8 mouse cellular contexts compared by ENCODE assay signal in the genomic region with DNA sequence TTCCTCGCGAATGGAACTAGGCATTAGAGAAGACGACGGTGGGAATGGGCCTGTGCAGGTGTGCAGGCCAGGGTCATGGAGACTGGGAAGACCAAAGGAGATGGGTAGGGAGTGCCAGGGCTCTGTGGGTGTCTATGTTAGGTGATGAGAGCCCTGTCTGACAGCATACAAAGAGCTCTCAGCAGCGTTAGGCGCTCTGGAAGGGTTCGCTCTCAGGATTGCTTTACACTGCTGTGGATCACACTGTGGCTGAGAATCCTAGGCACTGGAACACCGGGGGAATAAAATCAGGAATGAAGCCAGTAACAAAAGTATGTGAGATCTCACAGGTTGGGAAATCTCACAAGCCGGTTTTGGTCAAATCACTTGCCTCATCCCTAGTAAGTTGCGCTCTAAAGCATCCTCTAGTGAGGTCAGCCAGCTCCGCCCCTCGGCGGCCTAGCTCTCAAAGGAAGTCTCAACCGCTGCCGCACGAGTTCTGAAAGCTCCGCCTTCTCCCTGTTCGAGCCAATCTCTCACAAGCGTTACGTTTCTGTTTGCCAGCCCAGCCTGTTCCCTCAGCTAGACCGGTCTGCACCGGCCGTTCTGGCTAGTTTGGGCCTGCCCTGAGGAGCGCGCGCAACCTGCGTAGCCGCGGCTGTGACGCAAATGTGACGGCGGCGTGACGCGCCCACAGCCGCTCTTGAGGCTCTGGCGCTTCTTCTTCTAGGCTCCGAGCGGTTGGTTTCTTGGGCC. TPM values are rescaled to one million over a fixed set of nuclear protein-coding genes. Genes with fewer than 3 reads are reported as not detected.
DNase-seq lines count a peak whose midpoint lies in the region; ATAC-seq and TF ChIP-seq lines count a peak whose summit lies in the region.

Emd (plus strand) TSS at position 535 of the 735 bp plus-strand sequence.

- H3K4me3 ChIP-seq in hindbrain, embryonic 14.5 days (replicated peaks; ENCODE audit: low read length): peak within 1 kb of the TSS; percentile 54
- H3K4me3 ChIP-seq in left cerebral cortex, adult 2 months: peak within 1 kb of the TSS; percentile 66

- H3K9ac ChIP-seq in hindbrain, embryonic 14.5 days: peak within 1 kb of the TSS; percentile 75

- H3K9me3 ChIP-seq in hindbrain, embryonic 14.5 days (ENCODE audit: control insufficient read depth, low read length): no peaks in the 10 kb centered on the region

- peak; percentile 96 for ATAC-seq in hindbrain, embryonic 14.5 days (ENCODE audit: low FRiP score)
- ATAC-seq in megakaryocyte, adult 5-6 weeks (ENCODE audit: poor library complexity, severe bottlenecking): peak; percentile 90

- 23% methylated on average over 39 of the region's 39 CpGs for WGBS in hindbrain, embryonic 14.5 days

- no peaks in the 10 kb centered on the region for H3K27me3 ChIP-seq in hindbrain, embryonic 14.5 days (ENCODE audit: control insufficient read depth, insufficient read depth, low read length)

- peaks cover 6% of the 10 kb centered on the region for H3K4me1 ChIP-seq in hindbrain, embryonic 14.5 days (replicated peaks; ENCODE audit: control insufficient read depth, insufficient read depth, low read length)

- H3K36me3 ChIP-seq in hindbrain, embryonic 14.5 days (replicated peaks; ENCODE audit: control insufficient read depth, insufficient read depth): peaks cover 15% of the 10 kb centered on the region

- intact Hi-C loops in left cerebral cortex, adult 2 months (cut with DNase I): no loop called here

- DNase-seq in R1 (ENCODE audit: low read depth, low spot score): peak; percentile 98
- peak; percentile 86 to 90 for DNase-seq in cerebellum, postnatal 25 days
- peak; percentile 52 to 74 for DNase-seq in frontal cortex, postnatal 25 days (ENCODE audit: low spot score in 2 of 2)
- DNase-seq in hindbrain, embryonic 14.5 days (ENCODE audit: low spot score): peak; percentile 87
- peak; percentile 77 to 83 for DNase-seq in left cerebral cortex, adult 2 months (ENCODE audit: extremely low spot score in 1 of 2, low spot score in 2 of 2)
- peak; percentile 84 to 88 for DNase-seq in right cerebral cortex, adult 2 months (ENCODE audit: low spot score in 2 of 2)
- peak; percentile 90 for DNase-seq in urinary bladder, postnatal 14 days (ENCODE audit: low spot score)

- TF ChIP-seq CTCF in left cerebral cortex, adult 2 months (IDR thresholded peaks at IDR 0.05): no peak

- H3K4me2 ChIP-seq in hindbrain, embryonic 14.5 days (replicated peaks): peak within 1 kb of the TSS; percentile 67

- H3K27ac ChIP-seq in hindbrain, embryonic 14.5 days: peak within 1 kb of the TSS; percentile 90
- peak within 1 kb of the TSS; percentile 78 for H3K27ac ChIP-seq in left cerebral cortex, adult 2 months

RNA-seq across cellular contexts. Expression of gene Emd, which starts in this region (rescaled TPM):
- polyA plus RNA-seq in hindbrain, embryonic 14.5 days (2014; fragmentation: Nextera tagmentation; extraction: Ambion mirVana): 14.7 and 17.0 TPM in 2 replicates
- 10 to 100 TPM; 36.0 to 37.7 TPM for total RNA-seq in left cerebral cortex, adult 2 months (2021)
- 89.4 and 95.2 TPM in 2 replicates for total RNA-seq in megakaryocyte, adult 5-6 weeks (2015)
- total RNA-seq in megakaryocyte, adult 5-6 weeks (2017): 73.3 and 99.8 TPM in 2 replicates

Comparison
In these comparisons a context has a peak if more than half of its experiments do, and no peak if none do; other contexts are left out.
1. Peak in every context shown above with its lines: DNase-seq, ATAC-seq, H3K4me3 ChIP-seq and H3K27ac ChIP-seq.